Mouse (Mus musculus) layer of hippocampus, adult 8-10 months (tissue): Measurements from ENCODE around the gene Qrich1. TPM values are rescaled to one million over a fixed set of nuclear protein-coding genes. Genes with fewer than 3 reads are reported as not detected.

Source experiments
- DNase-seq, 2 experiments: peaks; one replicate each; pipeline ENCODE4 v3.0.0; 2022; ENCODE audit warnings: low spot score in 2 of 2
- total RNA-seq, 4 experiments: library from RNA; stranded (reverse); gene quantifications; 2 replicates each; pipeline ENCODE4 v1.2.4; 2022

Qrich1 gene
- 100 to 1,000 TPM; 141 to 150 (median 146) TPM for total RNA-seq

DNA sequence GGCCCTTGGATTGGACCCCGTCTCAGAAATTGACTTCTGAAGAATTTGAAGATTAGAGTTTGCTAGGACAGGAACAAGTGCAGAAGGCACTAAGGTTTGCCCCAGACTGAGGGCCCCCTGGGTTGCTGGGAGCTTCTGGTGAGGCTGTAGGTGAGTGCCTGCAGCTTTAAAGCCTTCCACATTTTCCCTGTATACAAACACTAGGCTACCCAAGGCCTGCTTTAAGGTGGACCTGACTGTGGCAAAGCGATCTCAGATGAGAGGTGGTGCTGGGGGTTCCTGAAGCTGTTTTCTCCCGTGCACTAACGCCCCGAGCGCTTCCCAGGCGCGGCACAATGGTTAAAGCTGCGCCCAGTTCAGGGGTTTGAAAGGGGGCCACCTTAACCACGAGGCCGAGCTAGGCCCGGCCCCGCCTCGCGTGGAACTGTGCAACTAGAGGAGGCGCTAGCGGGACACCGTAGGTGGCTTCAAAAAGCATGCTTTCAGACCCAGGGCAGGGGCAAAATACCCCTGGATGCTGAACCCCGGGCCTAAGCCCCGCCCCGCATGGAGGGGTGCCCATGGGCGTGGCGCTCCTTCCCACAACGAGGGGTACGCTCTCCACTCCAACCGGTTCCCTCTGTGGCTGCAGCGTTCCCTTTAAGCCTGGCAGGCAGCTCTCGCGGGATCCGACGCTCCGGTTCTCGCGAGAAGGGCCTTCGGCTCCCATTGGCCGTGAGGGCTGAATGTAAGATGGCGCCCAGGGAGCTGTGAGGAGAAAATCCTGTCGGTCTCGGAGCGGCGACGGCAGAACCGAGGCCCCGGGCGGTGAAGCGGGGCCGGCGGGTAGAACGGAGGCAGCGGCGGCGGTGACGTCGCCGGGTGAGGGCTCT lies at the start of gene Qrich1:
Qrich1 (plus strand) TSS at position 427 of the 872 bp plus-strand sequence.
- DNase-seq: peak; percentile 95 to 96

DNA sequence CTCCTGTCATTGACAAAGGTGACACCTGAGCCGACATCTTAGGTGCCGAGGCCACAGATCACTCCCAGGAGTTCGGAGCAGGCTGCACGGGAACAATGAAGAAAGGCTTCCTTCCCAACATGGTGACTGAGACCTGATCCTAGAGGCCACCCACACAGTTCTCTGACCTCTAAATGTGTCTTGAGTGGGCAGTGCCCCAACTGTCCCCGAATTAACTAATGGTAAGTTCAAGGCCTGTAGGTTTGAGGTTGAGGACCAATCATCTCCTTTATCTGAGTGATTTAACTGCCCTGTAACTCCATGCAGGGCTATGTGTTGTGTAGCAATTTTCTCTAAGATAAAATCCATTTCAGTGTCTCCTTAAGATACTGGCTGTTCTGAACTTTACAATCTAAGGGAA lies 47.2 kb upstream of the Qrich1 start:
- no peak for DNase-seq

DNA sequence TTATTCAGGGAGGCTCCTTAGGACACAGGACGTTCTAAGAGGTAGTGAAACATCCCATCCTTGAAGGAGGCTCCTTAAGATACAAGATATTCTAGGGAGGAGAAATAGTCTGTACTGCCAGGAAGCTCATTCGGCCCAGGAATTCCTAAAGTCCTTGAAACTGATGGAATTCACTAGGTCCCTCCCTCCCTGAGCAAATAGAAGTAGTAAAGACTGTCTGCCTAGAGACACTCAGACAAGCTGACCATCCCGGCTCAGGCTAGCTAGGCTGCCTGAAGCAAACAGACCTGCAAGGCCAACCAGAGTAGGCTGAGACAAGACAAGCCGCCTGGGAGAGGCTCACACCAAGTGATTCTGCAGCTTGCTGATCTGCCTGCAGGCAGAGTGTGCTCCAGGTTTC lies 46.8 kb upstream of the Qrich1 start:
- DNase-seq: no peak

DNA sequence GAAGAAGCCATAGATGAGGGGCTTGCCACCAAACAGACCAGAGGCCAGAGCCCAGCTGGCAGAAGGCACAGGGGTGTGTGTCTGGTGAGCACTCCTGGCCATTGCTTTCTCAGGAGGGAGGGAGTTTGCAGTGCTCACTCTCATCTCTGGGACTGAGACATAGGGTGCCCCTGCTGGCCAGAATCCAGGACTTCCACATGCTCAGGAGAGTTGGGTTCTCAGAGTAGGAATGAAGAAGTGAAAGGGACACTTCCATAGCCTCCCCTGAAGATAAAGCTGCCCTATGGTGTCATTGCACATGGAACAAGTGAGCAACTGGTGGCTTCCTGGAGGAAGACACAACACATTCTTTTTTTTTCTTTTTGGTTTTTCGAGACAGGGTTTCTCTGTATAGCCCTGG lies 42.1 kb upstream of the Qrich1 start:
- DNase-seq: no peak

DNA sequence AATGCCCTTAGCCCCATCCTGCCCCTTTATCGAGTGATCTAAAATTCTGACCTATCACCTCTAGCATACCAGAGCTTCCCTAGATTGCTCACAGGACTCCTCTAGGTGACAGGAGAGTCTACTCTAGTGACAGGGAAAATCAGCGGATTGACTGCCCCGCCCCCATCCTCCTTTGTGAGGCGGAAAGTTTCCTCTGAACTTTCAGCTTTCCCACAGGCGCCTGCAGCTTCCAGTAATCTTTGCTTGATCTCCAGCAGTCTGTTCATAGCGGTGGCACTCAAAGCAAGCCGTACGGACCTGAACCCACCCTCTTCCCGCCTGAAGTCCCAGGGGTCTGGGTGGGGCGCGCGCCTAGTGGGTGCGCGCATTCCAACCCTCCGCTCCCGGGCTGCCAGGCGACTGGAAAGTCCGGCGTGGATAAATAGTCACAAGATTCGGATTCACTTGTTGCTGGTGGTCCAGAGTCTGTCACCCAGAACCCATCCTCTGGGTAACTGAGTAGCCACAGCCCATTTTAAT lies 37.9 kb upstream of the Qrich1 start:
- no peak for DNase-seq

DNA sequence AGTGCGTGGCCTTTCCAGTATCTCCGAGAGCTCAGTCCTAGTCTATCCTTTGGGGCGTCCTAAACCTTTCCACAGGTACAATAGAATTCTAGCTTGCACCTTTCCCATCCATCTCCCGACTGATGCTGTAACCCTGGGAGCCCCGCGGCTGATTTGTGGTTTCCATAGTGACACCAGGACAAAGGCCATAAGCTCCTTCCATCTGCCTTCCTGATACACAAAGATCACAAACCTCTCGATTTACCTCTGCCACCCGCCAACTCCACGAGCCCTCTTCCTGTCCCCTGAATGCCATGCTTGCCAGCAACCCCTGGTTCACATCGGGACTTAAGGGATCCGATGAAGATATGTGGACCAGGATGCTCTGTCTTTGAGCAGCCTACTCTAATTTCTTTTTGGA lies 37.4 kb upstream of the Qrich1 start:
- no peak for DNase-seq

DNA sequence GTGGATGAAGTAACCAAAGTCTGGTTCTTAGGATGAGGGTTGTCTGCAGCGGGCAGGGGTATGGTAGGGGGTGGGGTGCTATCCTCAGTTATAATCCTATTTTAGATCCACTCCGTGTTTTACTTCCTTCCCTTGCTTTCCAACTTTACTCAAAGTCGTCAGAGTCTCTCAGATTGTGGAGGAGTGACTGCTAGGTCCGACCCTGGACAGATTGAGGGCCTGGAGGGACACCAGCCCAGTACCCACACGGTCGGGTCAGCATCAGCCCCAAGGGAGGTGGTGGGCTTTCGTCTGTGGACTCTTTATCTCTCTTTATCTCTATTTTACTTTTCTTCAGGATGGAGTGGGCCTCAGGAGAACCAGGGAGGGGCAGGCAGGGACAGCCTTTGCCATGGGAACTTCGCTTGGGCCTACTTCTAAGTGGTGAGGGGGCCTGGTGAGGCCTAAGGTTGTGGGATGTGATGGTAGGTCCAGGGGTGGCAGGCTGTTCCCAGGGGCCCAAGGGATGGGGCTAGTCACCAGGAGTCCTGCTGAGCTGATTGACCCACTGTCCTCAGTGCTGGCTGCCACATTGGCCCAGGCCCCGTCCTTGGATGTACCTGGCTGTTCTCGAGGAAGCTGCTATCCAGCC lies 36.8 kb upstream of the Qrich1 start, which contains the start of gene Lamb2:
Lamb2 (plus strand) TSS at position 16 of the 631 bp plus-strand sequence.
- no peak for DNase-seq

DNA sequence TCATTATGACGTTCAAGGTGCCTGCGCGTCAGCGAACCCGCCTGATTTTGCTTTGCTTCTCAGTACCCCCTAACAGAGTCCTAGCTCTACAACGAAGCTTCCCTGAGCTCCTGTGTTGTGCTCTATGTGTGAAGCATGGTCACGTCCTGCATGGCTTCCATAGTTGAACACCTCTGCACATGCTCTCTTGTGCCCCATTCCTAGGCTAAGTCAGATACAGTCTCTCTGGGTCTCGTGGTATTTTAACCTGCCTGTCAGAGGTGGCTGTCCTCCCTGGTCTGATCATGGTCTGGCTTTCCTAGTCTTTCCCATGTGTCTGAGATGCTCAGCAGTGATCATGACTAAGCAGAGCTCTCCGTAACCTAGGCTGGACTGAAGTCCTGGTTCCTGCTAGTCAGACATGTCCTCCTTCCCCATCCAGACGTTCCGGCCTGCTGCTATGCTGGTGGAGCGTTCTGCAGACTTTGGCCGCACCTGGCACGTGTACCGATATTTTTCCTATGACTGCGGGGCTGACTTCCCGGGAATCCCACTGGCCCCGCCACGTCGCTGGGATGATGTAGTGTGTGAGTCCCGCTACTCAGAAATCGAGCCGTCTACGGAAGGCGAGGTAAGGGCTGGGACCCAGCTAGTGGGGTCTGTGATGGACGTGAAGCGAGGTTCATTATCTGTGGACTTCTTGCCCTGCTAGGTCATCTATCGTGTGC lies 35.6 kb upstream of the Qrich1 start:
- no peak for DNase-seq

DNA sequence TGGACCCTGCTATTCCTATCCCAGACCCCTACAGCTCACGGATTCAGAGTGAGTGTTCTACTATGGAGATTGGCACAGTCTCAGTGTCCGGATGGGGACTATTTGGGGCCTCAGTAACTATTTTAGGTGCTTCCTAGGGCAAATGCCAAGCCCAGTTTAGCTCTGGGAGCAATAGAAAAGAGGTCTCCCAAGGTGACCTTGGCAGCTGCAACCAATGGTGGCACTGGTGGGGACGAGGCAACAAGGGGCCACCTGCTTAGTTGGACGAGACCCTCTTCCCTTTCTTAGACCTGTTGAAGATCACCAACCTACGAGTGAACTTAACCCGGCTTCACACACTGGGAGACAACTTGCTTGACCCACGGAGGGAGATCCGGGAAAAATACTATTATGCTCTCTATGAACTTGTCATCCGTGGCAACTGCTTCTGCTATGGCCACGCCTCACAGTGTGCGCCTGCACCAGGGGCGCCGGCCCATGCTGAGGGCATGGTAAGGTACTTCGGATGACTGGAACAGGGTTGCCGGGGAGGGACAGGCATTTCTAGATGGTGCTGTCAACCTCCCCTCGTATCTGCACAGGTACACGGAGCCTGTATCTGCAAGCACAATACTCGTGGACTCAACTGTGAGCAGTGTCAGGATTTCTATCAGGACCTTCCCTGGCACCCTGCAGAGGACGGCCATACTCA lies 34.9 kb upstream of the Qrich1 start:
- DNase-seq: no peak

DNA sequence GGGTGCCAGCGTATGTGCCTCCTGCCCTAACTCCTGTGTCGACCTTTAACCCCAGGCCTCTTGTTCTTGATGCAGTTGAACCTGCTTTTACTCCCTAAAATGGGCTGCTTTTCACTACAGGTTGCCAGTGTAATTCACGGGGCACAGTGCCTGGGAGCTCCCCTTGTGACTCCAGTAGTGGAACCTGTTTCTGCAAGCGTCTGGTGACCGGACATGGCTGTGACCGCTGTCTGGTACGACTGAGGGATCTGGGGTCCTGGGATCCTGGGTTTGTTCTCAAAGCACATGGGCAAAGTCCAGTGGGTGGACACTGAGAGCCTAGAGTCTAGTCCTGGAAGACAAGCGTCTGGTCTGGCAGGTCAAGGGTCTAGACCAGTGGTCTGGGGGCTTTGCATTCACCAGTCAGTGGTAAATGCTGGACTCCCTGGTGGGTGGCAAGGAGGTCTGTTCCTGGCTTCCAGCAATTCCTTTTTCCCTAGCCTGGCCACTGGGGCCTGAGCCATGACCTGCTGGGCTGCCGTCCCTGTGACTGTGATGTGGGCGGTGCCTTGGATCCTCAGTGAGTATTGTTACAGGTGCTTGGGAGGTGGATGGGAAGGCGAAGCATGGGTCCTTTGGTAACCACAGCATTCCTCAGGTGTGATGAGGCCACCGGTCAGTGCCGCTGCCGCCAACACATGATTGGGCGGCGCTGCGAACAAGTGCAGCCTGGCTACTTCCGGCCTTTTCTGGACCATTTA lies 33.4 kb upstream of the Qrich1 start:
- DNase-seq: no peak

DNA sequence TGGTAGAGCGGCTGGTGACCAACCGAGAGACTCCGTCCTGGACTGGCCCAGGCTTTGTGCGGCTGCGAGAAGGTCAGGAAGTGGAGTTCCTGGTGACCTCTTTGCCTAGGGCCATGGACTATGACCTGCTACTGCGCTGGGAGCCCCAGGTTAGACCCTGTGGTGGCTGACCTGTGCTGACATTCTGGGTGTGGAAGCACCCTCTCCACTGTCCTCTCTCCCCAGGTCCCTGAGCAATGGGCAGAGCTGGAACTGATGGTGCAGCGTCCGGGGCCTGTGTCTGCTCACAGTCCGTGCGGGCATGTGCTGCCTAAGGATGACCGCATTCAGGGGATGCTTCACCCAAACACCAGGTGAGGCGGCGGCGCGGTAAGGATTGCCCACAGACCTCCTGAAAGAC lies 32.6 kb upstream of the Qrich1 start:
- no peak for DNase-seq

DNA sequence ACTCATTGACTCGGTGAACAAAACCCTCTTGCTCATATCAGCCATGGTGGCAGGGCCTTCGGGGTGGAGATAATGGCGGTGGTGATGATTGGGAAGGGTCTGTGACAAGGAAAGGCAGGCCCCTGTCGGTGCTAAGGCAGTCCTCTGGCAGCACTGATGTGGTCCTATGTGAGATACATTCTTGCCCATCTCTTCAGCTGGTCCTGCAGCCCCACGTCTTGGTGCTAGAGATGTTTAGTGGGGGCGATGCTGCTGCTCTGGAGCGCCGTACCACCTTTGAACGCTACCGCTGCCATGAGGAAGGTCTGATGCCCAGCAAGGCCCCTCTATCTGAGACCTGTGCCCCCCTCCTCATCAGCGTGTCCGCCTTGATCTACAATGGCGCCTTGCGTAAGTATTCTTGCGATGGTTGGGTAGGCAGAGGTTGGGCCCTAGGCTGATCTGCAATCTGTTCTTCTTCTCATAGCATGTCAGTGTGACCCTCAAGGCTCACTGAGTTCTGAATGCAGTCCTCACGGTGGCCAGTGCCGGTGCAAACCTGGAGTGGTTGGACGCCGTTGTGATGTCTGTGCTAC lies 31.2 kb upstream of the Qrich1 start:
- no peak for DNase-seq

DNA sequence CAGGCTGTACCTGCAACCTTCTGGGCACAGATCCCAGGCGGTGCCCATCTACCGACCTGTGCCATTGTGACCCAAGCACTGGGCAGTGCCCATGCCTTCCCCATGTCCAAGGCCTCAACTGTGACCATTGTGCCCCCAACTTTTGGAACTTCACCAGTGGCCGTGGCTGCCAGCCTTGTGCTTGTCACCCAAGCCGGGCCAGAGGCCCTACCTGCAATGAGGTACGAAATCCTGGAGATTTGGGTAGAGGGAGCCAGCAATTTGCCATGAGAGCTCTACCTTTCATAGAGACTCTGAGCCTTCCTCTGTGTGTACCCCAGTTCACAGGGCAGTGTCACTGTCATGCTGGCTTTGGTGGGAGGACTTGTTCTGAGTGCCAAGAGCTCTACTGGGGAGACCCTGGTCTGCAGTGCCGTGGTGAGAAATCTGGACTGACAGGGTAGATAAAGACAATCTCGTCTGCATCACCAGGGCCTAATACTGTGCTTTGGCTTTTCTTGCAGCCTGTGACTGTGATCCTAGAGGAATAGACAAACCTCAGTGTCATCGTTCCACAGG lies 29.6 kb upstream of the Qrich1 start:
- DNase-seq: no peak

DNA sequence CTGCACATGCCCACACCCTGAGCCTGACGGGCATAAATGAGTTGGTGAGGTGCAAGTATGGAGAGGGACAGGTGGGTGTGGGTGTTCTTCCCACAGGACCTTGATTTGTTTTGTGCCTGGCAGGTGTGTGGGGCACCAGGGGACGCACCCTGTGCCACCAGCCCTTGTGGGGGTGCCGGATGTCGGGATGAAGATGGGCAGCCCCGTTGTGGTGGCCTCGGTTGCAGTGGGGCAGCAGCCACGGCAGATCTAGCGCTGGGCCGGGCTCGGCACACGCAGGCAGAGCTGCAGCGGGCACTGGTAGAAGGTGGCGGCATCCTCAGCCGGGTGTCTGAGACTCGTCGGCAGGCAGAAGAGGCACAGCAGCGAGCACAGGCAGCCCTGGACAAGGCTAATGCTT lies 28.2 kb upstream of the Qrich1 start:
- DNase-seq: no peak

DNA sequence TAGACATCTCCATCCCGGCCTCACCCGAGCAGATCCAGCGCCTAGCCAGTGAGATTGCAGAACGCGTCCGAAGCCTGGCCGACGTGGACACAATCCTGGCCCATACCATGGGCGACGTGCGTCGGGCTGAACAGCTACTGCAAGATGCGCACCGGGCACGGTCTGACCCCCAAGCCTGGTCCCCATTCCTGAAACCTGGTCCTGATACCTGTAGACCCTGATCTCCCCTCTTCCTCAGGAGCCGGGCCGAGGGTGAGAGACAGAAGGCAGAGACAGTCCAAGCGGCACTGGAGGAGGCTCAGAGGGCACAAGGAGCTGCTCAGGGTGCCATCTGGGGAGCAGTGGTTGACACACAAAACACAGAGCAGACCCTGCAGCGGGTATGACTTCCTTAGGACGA lies 27.4 kb upstream of the Qrich1 start:
- DNase-seq: no peak

DNA sequence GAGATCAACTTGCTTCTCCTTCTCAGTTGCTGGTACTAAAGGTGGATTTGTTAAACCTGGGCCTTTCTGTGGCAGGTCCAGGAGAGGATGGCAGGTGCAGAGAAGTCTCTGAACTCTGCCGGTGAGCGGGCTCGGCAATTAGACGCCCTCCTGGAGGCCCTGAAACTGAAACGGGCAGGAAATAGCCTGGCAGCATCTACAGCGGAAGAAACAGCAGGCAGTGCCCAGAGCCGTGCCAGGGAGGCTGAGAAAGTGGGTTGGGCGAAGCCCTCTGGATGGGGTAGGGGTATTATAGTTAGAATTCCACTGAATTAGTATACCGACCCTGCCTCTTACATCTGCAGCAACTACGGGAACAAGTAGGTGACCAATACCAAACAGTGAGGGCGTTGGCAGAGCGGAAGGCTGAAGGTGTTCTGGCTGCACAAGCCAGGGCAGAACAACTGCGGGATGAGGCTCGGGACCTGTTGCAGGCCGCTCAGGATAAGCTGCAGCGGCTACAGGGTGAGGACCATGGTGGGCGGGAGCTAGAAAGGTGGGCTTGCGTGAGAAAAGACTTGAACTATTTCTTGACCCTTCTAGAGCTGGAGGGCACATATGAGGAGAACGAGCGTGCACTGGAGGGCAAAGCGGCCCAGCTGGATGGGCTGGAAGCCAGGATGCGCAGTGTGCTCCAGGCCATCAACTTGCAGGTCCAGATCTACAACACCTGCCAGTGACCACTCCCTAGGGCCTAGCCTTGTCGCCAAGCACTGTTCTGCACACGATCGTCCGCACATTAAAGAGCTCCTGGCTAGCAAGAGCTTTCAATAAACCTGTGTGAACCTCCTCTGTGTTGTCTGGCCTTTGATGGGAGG lies 26.7 kb upstream of the Qrich1 start:
- DNase-seq: peak in 1 of 2 experiments; percentile 20

DNA sequence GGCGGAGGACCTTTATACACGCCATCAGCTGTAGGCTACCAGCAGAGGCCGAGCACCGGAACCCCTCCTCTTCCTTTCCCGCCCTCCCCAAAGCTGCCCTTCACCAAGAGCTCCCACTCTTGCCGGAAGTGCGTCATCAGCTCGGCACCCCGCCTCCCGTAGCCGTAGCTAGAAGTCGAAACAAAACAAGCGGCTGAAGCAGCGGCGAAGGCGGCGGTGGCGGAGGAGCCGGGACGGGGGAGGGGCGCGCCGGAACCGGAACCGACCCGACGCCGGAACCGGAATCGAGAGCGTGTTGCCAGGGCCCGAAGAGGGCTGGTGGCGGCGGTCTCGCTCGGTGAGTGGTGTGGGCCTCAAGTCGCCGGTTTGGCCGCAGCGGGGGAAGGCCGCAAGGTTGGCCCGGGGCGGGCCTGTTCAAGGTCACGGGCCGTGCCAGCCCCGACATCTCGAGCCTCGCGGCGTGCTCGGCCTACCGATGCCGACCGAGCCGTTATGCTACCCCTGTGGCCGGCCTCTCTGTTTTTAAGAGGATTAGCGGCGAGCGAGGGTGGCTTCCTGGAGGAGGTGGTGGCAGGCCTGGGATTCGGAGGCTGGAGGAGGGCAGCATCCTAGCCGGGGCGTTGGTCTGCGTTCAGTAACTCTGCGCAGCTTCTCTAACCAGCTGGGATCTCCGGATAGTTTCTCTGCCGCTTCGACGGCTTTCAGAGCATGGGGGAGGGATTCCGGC lies 25.9 kb upstream of the Qrich1 start, which contains the start of gene Usp19:
Usp19 (plus strand) TSS at position 44 of the 727 bp plus-strand sequence.
- DNase-seq: peak; percentile 94 to 95

DNA sequence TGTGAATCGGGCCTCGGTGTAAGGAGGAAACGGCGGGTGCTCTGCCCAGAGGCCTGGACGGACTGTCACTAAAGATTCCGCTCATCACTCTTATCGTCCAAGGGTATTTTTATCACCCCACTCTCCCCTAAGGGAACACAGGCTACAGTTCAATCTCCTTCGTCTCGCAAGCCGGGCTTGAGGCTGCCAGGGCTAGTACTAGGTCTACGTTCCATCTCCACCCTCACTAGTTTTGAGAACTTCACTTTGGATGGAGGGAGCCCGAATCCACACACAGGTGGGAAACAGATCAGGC lies 25.4 kb upstream of the Qrich1 start:
- DNase-seq: no peak
